Mouse (Mus musculus): ENCODE results near the gene Psmg1.

The Psmg1 gene

GRCm38 (mm10) chr16:95956618-95957017 lies 34.1 kb downstream of the Psmg1 start:
- no peak for DNase-seq

DNA sequence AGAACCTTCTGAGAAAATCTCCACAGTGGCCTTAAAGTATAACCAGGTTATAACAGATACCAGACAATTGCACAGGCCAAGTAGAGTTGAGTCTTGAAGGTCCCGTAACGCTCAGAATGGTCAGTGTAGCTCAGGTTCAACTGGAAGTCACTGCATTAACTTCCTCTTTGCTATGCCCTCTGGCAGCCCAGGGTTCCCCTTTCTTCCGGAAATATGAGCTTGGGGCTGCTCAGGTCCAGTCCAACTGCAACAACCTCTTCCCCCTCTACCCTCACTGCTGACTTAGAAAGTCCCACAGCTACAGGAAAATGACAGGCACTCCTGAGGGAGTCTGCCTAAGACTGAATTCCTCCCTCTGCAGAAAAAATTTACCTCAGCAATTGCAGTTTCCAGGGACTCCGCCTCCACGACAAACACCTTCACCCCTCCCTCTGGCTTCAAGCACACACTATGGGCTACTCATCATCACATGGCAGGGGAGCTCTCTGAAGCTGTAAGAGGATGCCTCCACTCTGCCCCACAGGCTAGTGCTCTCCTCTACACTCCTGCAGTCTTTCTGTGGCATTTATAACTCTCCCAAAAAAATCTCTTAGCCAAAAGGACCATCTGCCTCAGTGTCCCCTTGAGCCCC lies 34.9 kb downstream of the Psmg1 start:
- DNase-seq = no peak

GRCm38 (mm10) chr16:95954341-95954740 lies 36.4 kb downstream of the Psmg1 start:
- no peak for DNase-seq

DNA sequence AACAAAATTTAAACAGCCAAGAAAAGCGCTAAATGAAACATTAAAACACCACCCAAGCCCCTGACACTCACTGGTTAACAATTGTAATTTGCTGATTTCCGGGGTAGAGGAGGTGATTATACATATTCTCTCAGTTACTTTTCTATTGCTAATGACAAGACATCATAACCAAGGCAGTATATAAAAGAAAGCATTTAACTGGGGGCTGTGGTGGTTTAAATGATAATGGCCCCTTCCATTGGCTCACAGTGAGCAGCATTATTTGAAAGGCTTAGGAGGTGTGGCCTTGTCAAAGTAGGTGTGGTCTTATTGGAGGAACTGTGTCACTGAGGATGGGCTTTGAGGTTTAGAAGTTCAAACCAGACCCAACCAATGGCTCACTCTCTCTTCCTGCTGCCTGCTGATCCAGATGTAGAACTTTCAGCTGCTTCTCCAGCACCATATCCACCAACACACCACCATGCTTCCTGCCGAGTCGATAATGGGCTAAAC lies 37.6 kb downstream of the Psmg1 start:
- DNase-seq = no peak

GRCm38 (mm10) chr16:95951471-95951870 lies 39.3 kb downstream of the Psmg1 start:
- no peak for DNase-seq

GRCm38 (mm10) chr16:95945389-95946311 lies 45.1 kb downstream of the Psmg1 start:
- DNase-seq = peak; percentile 98

DNA sequence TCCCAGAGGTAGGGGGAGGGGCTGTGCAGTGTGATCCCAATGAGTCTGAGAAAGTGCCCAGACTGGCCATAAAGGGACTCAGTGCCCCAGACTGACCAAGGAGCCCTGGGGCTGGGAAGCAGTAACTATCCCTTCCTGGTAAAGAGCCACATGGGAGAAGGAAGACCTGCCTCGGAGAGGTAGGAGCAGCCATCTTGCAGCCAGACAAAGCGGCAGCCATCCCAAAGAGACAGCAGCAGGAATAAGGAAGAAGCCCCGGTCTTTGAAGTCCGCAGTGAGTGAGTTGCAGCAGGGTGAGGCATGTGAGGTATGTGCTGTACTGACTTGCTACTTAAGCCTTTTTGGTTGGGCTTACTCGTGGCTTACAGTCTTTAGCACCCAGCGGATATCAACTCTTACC lies 47.6 kb downstream of the Psmg1 start:
- no peak for DNase-seq

DNA sequence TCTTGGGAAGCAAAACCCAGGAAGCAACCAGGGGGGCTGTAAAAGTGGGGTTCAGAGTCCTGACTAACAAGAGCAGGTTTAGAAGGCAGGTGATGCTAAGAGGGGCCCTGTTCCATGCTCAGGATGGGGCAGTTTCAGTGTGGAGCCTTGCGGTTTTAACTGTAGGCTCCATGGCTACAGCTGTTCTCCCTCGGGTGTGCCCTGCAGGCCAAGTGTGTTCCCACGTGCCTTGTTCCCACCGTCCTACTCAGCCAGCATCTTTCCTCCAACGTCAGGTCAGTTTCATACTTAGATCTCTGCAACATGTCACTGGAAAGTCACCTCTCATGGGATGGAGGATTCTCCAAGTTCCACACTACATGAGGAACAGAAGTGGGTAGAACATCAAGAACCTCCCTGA lies 49.2 kb downstream of the Psmg1 start:
- no peak for DNase-seq

GRCm38 (mm10) chr16:95935495-95935961 lies 55.2 kb downstream of the Psmg1 start:
- DNase-seq = peak; percentile 94

DNA sequence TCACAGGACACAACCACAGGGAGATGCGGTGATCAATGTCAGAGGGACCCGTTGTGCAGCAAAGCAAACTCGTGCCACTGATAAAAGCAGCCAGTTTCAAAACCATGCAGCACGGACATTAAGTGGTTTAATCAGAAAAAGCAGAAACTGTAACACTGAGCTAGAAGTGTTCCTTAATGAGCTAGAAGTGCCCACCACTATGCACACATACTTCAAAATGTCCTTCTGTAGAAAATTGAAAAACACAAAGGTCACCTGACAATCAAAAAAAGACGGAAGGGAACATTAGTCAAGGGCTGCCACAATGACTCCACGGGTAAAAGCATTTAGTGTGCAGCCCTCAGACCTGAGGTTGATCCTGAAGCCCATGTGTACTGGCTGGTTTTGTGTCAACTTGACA lies 57.9 kb downstream of the Psmg1 start:
- no peak for DNase-seq

DNA sequence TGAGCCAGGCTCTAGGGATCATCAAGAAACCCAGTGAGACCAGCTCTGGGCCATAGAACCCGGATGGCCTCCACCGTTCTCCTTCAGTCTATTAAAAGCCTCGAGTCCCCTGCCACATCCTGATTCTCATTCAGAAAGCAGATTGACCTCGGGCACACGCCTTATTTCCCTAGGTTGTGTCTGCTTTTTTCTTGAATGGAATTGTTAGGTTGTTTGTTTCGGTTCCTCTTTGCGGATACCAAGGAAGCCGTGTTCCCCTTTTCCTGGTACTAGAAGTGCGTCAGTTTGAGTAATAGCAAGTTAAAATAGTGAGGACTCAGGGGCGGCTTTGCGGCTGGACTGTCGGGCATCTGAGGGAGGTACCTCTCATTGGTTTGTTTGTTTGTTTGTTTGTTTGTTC lies 59.3 kb downstream of the Psmg1 start:
- peak; percentile 98 for DNase-seq

Measured in heart, adult 11 months (tissue).